Mouse (Mus musculus) lung, embryonic 14.5 days (tissue): ENCODE measurements around the gene Bcor. TPM values are rescaled to one million over a fixed set of nuclear protein-coding genes. Genes with fewer than 3 reads are reported as not detected.

ENCODE experiments used
- ATAC-seq: fragments of 200-750 bp; cut with Nextera tagmentation; 2 replicates; pipeline ENCODE4 v1.8.0; 2017; ENCODE audit warnings: mild to moderate bottlenecking, moderate TSS enrichment, moderate library complexity; ENCODE audit not compliant: insufficient read depth
- DNase-seq: peaks from one replicate; pipeline ENCODE4 v3.0.0-alpha.2; 2015
- H3K27ac ChIP-seq: fragments of 300-500 bp; sonication (generic); 2 replicates; pipeline ENCODE4 v1.5.1; 2014; ENCODE audit warnings: low read depth, mild to moderate bottlenecking, moderate library complexity
- H3K27me3 ChIP-seq: fragments of 300-500 bp; sonication (generic); 2 replicates; pipeline ENCODE4 v1.6.1; 2014; ENCODE audit warnings: low read length, control low read depth; ENCODE audit not compliant: insufficient read depth
- H3K36me3 ChIP-seq: fragments of 300-500 bp; sonication (generic); 2 replicates; pipeline ENCODE4 v1.6.1; 2014; ENCODE audit warnings: control low read depth; ENCODE audit not compliant: insufficient read depth
- H3K4me1 ChIP-seq: fragments of 300-500 bp; sonication (generic); 2 replicates; pipeline ENCODE4 v1.6.1; 2014; ENCODE audit warnings: antibody characterized with exemption, control low read depth; ENCODE audit not compliant: insufficient read depth
- H3K4me2 ChIP-seq: fragments of 300-500 bp; sonication (generic); 2 replicates; pipeline ENCODE4 v1.6.1; 2014; ENCODE audit warnings: mild to moderate bottlenecking
- H3K4me3 ChIP-seq: fragments of 300-500 bp; sonication (generic); 2 replicates; pipeline ENCODE4 v1.5.1; 2014; ENCODE audit warnings: low read depth, low read length
- H3K9ac ChIP-seq: fragments of 300-500 bp; sonication (generic); 2 replicates; pipeline ENCODE4 v1.6.1; 2014
- H3K9me3 ChIP-seq: fragments of 300-500 bp; sonication (generic); 2 replicates; pipeline ENCODE4 v1.6.1; 2016; ENCODE audit warnings: low read depth, low read length, control low read depth
- CTCF ChIP-seq: IDR thresholded peaks from 2 replicates; pipeline ENCODE4 v1.5.1; 2016; ENCODE audit warnings: antibody characterized with exemption, low read depth
- WGBS: fragments of 180-500 bp; shearing (Covaris S2); extraction: QIAGEN DNeasy Blood & Tissue Kit; methylation state at CpG from one replicate; pipeline ENCODE4 v1.1.7; 2014; 5-methylcytosine and 5-hydroxymethylcytosine counted together
- polyA plus RNA-seq: library from polyadenylated mRNA; unstranded; fragments of >200 nt; fragmentation: Nextera tagmentation; extraction: Ambion mirVana; gene quantifications from 2 replicates; pipeline ENCODE4 v1.2.1, GENCODE M21; 2014

Bcor gene
- polyA plus RNA-seq, 1 experiment from 2014 or later, result 28.9 TPM

- Histone ChIP-seq H3K36me3 (no peaks in the 10 kb centered on the region), H3K27me3 (peaks cover 39% of the 10 kb centered on the region), H3K9me3 (no peaks in the 10 kb centered on the region), H3K4me3 (peak overlapping the region; percentile 22), H3K9ac (peak overlapping the region; percentile 38; the same call in 1 of the 2 replicates), H3K4me1 (0 out of 2 replicates have a peak, but pooled peaks cover 2% of the 10 kb centered on the region), H3K27ac (0 out of 2 replicates have a peak overlapping the region, but pooled peaks have one; percentile 8), H3K4me2 (peak overlapping the region; percentile 57)
- peak; percentile 19; the same call in 1 of the 2 replicates for TF ChIP-seq CTCF
- DNase-seq (peak; percentile 70), ATAC-seq (no peak)
- 5% methylated on average over 28 of the region's 30 CpGs for WGBS
These were observed 4.3 kb downstream of the Bcor start for GRCm38 (mm10) chrX:12155842-12156291.

- whole genome bisulfite sequencing, result 16% methylated on average over 26 of the region's 30 CpGs
- no peak for TF ChIP-seq CTCF
- peak overlapping the region; percentile 38; the same call in 1 of the 2 replicates for H3K9ac ChIP-seq
- DNase-seq, result no peak
- H3K27ac ChIP-seq, result 0 out of 2 replicates have a peak overlapping the region, but pooled peaks have one; percentile 8
- ATAC-seq, result no peak
- peaks cover 39% of the 10 kb centered on the region for H3K27me3 ChIP-seq
- peak overlapping the region; percentile 22 for H3K4me3 ChIP-seq
- H3K9me3 ChIP-seq, result no peaks in the 10 kb centered on the region
- H3K4me2 ChIP-seq, result peak overlapping the region; percentile 57
- no peaks in the 10 kb centered on the region for H3K36me3 ChIP-seq
- 0 out of 2 replicates have a peak, but pooled peaks cover 2% of the 10 kb centered on the region for H3K4me1 ChIP-seq
These were observed 4.9 kb downstream of the Bcor start for GRCm38 (mm10) chrX:12155068-12155840.

- no peak overlapping the region for H3K9ac ChIP-seq
- H3K27ac ChIP-seq, result no peak overlapping the region
- no peaks in the 10 kb centered on the region for H3K9me3 ChIP-seq
- peaks cover 34% of the 10 kb centered on the region for H3K27me3 ChIP-seq
- ATAC-seq, result no peak
- H3K4me2 ChIP-seq, result peak overlapping the region; percentile 65; the same call in 1 of the 2 replicates
- H3K4me3 ChIP-seq, result no peak overlapping the region
- peak; percentile 61 for DNase-seq
- H3K4me1 ChIP-seq, result 0 out of 2 replicates have a peak, but pooled peaks cover 2% of the 10 kb centered on the region
- 25% methylated on average over 29 of the region's 31 CpGs for WGBS
- H3K36me3 ChIP-seq, result no peaks in the 10 kb centered on the region
- peak; percentile 30; the same call in 1 of the 2 replicates for TF ChIP-seq CTCF
These were observed 6.7 kb downstream of the Bcor start for GRCm38 (mm10) chrX:12153141-12154095.

DNA sequence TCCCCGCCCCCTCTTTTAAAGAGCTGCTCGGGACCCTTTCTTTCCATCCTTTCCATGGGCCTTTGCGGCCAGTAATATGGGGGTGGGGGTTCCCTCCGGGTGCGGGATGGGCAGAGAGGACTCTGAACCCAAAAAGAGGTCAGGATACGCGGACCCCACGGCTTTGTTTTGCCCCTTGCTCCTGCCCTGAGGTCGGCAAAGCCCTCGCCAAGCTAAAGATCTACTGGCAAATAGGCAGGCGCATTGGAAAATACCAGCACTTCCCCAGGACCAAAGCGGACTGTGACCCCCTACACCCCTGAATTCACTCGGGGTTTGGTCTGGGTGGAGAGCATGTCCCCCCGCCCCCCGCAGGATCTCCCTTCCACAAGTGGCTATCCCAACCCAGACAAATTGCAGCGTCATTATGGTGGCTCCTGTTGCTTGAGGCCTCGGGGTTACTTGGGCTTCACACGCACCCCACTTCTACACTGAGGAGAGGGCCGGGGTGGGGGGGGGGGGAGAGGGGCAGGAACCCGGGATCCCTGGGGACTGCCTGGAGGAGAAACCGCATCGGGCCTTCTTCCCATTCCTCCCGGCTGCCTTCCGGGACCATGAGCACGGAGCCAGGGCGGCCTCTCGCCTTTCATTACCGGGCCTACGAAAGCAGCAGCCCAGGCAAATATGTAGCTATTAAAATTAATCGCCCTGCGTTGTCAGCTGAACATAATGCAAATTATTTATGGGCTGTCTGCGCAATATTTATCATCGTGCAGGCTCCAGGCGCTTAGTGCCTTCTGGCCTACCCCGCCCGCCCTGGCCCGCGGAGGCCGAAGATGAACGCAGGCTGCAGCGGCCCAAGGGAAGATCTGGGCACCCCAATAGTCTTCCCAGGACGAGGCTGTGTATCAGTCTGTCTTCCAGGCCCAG lies 7.9 kb downstream of the Bcor start:
- H3K4me3 ChIP-seq, result peak overlapping the region; percentile 22
- H3K27me3 ChIP-seq, result peaks cover 23% of the 10 kb centered on the region
- ATAC-seq (no peak), DNase-seq (no peak)
- no peaks in the 10 kb centered on the region for H3K36me3 ChIP-seq
- H3K27ac ChIP-seq, result no peak overlapping the region
- 0 out of 2 replicates have a peak, but pooled peaks cover 2% of the 10 kb centered on the region for H3K4me1 ChIP-seq
- peak overlapping the region; percentile 36 for H3K9ac ChIP-seq
- 22% methylated on average over 36 of the region's 42 CpGs for WGBS
- no peak for TF ChIP-seq CTCF
- peak overlapping the region; percentile 65 for H3K4me2 ChIP-seq
- H3K9me3 ChIP-seq, result no peaks in the 10 kb centered on the region

DNA sequence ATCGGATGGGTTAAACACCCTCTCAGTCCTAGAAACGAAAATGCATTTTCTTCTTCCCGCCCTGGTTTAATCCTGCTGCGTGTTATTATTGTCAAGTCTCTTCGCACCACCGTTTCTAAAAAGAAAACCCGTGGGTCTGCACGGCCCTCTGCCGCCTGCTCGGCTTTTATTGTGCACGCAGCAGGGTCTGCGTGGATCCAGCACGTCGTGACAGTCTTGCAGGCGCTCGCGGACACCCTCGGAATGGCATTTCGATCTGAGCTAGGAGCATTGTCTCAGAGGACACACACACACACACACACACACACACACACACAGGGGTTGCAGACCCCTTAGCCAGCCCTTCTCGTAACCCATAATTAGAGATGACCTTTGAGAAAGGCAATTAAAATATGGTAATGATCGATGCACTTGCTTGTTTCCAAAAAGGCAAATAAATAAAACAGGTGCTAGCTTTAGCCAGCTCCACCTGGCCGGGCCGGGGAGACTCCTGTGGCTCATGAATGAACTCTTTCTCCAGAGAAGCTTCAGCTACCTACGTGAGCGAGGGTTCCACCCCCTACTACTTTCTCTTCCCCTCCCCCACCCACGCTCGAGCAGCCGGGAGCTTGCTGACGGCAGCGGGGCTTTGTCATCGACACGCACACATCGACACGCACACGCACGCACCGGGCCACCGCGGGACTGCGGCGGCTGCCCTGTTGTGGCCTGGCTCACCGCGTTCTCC lies 8.7 kb downstream of the Bcor start:
- DNase-seq (no peak), ATAC-seq (no peak)
- no peak overlapping the region for H3K27ac ChIP-seq
- H3K9me3 ChIP-seq, result no peaks in the 10 kb centered on the region
- peaks cover 18% of the 10 kb centered on the region for H3K27me3 ChIP-seq
- peak overlapping the region; percentile 36 for H3K9ac ChIP-seq
- peak overlapping the region; percentile 65 for H3K4me2 ChIP-seq
- WGBS, result 6% methylated on average over 43 of the region's 43 CpGs
- no peak for TF ChIP-seq CTCF
- H3K36me3 ChIP-seq, result no peaks in the 10 kb centered on the region
- peak overlapping the region; percentile 22 for H3K4me3 ChIP-seq
- H3K4me1 ChIP-seq, result no peaks in the 10 kb centered on the region

- DNase-seq (no peak), ATAC-seq (no peak)
- Histone ChIP-seq H3K9ac (no peak overlapping the region), H3K27ac (no peak overlapping the region), H3K36me3 (no peaks in the 10 kb centered on the region), H3K4me2 (no peak overlapping the region; the same call in 1 of the 2 replicates), H3K4me1 (no peaks in the 10 kb centered on the region), H3K27me3 (peaks cover 16% of the 10 kb centered on the region), H3K9me3 (no peaks in the 10 kb centered on the region), H3K4me3 (no peak overlapping the region)
- TF ChIP-seq CTCF, result no peak
- WGBS, result 24% methylated on average over 7 of the region's 7 CpGs
These were observed 9.7 kb downstream of the Bcor start for GRCm38 (mm10) chrX:12150425-12150824.
